Mouse (Mus musculus) thymus, adult 18-20 months (tissue): ENCODE measurements at regions not wholly inside any gene's neighbourhood (a gene's known extent, or its start where the extent isn't known, plus 50 kb on each side); places are given as distances from the start of the nearest gene placed in this dataset.

Experiments
- DNase-seq, 2 experiments: peaks; one replicate each; pipeline ENCODE4 v3.0.0; 2022; ENCODE audit warnings: mixed read lengths in 2 of 2

DNA sequence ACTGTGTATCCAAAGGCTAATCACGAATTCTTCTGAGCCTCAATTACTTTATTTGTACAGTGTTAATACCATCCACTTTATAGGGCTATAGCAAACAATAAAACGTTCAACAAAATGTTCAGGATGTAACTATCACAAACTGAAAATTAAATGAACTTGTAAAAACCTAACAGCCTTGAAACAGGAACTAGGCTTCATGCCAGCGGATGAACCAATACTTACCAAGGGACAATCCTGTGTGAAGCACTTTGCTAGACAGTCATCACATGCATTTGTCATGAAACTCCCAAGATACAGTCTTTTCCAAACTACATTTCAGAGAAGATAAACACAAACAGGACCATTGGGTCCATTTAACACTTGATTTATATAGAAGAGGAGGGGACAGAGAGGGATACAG, 228.9 kb upstream of the Gm12728 start:
- no peak for DNase-seq

DNA sequence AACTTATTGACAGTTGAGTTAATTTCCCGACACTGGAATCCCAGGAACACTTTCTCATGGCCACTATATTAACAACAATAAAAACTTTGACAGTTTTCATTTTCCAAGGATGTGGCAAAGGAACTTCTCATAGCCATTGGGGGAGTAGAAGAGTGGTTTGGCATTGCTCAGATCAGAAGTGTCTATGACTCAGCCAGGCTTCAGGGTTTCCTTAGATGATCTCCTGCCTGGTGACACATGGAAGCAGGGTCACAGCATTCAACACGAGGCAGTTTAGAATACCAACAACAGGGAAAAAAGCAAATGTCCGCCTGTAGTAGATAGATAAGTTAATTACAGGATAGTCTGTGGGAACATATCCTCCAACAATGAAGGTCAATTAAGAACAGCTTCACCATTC, 228.1 kb upstream of the Gm12728 start:
- DNase-seq, result no peak

DNA sequence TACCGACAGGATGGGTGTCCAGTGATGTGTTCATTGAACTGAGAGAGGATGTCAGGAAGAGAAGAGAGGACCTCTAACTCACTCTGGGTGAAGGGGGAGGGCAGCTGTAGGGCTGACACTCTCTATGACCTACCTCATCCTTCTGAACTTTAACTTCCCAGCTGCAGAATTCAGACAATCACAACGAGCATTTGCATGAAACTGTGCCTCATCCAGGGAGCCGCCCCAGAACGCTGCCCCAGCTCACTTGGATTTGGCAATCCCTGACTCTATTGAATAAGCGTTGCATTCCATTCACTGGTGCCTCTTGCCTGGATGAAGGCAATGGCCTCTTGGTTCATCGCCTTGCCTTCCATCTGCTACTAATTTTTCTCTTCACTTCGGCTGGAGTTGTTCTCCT, 223.9 kb upstream of the Gm12728 start:
- no peak for DNase-seq

DNA sequence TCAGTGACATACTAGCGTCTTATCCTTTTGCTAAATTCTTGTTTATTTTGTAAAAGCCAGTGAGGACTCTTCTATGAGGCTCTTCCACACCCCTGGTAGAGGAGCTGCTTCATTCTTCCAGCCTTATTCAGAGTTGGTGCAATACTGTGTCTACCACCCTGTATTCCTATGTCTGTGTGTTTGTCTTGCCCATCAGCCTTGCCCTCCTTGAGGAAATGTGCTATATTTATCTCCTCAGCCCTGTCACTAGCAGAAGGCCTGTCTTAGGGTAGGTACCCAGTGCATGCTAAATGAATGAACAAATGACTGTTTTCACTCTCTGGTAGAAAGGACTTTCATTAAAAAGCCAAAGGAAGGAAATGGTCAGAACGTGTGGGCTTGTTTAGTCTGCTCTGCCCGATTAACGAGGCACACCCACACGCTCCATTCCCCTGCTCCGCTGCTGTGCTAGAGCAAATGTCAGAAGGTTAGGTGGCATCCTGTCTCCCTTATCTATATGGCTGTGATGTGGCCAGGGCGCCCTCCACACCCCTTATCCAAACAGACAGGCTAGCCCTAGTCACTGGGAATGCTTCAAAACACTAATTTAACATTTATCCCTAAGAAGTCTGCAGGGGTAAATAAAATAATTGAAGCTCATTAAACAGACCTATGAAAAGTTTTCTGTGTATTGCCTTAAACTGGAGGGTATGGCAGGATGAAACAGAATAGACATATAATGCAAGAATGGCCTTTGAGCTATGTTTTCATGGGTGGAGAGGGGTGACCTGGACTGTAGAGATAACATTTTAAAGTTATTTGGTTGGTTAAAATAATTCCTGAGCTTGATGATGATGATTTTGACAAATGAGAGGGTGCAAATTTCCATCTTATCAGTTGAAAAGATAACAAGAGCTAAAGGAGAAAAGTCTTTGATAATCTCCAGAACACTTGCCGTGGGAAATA, 222.9 kb upstream of the Gm12728 start:
- DNase-seq, result no peak

DNA sequence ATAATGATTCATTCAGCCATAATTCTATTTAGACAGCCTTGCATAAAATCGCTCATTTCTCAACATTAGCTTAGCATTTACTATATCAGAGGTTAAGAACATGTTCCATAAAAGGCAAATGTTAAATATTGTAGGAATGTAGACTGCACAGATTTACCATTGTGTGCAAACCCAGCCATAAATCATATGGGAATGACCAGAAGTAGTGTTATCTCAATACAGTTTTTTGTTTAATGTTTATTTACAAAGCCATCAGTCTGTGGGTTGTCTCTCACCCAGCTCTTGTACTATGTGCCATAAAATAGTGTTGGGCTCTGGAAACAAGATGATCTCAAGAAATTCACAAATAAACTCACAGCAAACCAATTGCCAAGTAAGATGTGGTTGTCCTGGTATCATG, 220.0 kb upstream of the Gm12728 start:
- DNase-seq, result no peak

DNA sequence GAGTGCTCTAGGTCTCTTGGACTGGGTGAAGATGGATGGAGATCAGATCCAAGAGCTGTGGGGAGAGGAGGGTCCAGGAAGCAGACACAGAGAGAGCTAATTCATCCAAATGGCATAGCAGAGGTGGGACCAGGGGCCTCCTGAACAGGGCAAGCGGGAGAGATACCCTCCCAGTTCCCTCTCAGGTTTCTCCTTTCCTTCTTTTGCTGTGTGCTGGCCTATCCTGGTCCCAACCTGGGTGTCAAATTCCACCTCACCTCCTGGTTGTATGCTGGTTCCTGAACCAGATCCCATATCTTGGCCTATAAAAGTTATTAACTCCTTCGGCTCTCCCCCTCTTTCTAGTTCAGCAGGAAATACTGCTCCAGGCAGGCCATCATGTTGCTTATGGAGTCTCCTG, 214.1 kb upstream of the Gm12728 start:
- DNase-seq, result no peak

DNA sequence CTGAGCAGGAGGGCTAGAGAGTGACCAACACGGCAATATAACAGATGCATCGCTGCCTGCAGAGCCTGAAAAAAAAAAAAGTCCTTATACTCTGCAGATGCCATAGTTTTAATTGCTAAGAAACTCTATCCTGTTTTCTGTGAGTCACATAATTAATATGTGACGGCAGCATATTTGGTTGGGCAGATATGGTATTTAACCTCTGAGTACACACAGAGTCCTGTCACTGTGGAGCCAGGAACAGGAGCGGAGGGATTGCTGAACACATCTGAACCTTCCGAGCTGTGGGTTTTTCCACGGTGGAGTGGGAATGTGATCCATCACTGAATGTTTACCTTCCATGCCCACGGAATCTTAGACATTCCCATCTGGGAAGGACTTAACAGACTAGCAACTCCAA, 208.7 kb upstream of the Gm12728 start:
- DNase-seq, result no peak

DNA sequence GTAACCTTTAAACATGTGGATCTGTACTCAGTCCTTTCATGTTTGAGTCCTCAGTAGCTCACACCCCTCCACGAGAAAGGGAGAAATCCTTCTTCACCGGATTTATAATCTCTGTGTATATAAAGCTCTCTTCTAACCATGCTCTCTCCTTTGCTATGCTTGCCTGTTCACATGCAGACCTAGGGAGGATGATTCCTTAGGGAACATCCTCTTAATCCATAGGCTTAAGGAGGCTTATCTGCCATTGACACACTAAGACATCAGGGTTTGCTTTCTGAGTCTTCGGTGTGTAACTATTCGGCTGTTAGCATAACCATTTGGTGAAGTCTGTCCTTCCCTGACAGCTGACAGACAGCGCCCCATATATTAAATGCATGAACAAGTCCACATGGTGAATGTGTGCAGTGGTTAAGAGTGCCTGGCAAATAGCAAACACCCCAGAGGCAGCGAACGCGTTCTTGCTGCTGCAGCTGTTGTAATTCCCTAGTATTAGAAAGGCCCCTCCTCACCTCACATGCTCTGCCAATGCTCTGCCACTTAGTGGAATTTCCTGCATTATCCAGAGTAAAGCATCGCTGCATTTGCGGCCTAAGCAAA, 205.2 kb upstream of the Gm12728 start:
- DNase-seq, result no peak

DNA sequence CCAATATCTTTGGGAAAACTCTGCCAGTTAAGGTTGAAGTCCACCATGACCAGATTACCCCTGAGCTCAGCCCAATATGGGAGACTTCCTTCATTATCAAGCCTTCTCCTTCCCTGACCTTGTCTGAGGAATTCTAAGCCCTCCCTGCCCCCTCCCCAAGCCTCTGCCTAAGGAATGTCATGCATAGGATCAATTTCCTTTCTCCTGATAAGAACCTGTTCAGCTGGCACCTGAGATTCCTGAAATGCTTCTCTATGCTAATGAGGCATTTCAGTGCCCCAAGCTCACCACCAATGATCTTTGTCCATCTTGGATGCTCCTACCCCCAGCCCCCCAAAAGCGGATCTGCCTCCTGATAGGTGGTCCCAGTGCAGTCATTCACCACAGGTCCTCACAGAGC, 186.0 kb upstream of the Gm12728 start:
- no peak for DNase-seq

DNA sequence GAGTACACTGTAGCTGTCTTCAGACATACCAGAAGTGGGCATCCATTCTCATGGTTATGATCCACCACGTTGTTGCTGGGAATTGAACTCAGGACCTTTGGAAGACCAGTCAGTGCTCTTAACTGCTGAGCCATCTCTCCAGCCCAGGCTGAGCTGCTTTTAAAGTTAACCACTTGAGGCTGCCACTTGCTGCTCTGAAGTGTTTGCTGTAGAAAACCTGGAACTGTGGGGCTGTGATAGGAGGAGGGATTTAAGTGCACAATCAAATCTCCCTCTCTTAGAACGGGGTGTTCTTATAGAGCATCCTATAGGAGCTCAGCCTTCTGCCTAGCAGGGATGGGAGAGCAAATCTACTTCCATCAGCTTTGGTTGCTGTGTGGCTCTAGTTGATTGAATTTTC, 185.1 kb upstream of the Gm12728 start:
- DNase-seq, result no peak

DNA sequence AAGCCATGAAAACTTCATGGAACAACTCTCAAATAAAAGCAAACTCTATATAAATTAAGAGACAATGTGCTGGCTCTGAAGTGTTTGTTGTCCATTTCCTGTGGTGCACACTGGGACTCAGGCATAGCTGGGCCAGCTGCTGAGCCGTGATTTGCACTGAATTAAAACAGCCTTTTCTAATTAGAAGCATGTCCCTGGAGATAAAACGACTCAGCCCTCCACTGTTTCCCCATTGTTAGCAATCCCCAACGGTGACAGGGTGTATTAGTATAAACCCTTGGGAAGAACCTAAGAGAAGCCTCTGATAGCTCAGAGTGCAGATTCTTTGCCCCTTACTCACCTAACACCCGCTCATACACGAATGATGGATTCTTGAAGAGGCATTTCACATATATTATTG, 182.9 kb upstream of the Gm12728 start:
- no peak for DNase-seq

DNA sequence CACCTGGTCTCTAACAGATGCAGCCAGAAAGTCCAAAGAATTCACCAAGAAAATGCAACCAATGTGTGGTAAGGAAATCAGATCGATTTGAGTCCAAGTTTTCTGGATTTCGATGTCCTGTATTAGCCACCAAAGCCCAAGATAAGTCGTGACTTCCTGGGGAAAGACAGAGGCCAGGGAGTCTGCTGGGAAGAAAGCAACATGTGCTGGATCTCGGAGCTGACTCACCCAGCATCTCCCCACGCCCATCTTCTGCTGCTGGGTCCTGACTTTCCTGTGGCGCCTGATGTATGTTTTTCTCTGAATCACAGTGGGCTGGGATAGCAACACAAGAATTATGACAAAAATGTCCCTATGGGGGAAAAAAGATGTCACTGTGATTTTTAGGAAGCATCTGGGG, 178.8 kb upstream of the Gm12728 start:
- no peak for DNase-seq

DNA sequence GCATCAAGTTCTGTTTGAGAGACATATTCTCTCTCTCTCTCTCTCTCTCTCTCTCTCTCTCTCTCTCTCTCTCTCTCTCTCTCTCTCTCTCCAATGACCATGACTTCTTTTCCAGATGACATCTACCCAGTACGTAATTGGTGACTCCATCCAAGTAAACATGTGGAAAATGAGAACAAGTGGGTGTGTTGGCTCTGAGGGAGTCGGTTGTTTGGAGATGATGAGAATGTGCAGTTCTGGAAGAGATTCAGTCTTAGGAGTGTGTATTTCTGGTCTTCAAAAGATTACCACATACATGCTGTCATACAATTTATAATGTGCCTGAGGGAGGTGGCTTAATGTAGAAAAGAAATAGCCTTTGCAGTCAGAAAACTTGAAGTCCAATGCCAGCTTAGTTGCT, 175.3 kb upstream of the Gm12728 start:
- DNase-seq, result no peak

DNA sequence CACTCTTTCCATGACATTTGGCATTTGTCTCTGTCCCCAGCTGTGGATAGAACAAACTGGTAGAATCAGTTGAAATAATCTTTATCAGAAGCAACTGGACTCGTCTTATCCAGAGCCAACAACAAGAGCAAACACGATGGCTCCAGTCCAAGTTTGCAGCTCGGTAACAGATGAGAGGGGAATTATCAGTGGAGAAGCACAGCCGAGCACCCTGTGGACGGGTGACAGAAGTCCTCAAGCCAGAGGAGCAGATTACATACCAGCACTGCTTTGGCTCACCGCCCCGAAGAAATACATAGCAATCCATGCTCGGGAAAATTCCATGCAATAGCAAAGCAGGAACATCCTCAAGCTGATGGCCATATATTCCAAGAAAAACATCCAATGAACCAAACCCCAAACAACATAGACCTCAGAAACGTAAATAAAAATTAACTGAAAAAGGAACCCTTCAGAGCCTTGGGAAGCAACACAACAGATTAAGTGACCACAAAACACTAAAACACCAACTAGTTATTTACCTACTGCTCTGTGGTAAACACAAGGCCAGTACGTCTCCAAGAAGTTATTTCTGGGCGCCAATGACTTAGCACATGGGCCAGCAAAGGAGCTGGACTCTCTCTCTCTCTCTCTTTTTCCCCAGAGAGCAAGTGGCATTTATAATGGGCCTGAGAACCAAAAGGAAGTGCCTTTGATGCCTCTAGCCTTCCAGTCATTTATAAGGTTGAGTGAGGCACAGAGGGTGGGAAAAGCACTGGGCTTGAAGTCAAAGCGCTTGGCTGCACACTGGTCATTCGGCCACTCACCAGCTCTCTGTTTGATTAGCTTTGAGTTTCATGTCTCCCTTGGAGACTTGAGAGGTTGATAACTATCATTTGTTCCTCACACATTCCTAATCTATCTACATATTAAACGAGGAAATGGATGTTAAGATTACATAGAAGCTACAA, 163.0 kb upstream of the Gm12728 start:
- no peak for DNase-seq

DNA sequence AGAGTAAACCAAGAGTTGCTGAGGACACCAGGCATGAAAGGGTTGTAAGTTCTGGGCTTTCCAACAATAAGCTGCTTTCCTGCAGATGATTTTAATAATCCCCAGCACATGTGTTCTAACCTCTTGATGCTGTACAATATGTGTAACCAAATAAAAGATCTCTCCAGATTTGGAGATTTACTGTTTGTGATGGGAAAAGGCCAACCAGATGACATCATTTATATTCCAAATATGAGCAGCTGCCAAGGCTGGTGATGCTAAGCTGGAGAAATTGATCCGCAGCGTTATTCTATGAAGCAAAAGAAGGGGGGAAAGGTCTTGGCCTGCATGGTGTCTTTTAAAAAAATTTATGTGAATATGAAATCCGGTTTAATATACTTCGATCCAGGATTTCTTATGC, 160.1 kb upstream of the Gm12728 start:
- no peak for DNase-seq

DNA sequence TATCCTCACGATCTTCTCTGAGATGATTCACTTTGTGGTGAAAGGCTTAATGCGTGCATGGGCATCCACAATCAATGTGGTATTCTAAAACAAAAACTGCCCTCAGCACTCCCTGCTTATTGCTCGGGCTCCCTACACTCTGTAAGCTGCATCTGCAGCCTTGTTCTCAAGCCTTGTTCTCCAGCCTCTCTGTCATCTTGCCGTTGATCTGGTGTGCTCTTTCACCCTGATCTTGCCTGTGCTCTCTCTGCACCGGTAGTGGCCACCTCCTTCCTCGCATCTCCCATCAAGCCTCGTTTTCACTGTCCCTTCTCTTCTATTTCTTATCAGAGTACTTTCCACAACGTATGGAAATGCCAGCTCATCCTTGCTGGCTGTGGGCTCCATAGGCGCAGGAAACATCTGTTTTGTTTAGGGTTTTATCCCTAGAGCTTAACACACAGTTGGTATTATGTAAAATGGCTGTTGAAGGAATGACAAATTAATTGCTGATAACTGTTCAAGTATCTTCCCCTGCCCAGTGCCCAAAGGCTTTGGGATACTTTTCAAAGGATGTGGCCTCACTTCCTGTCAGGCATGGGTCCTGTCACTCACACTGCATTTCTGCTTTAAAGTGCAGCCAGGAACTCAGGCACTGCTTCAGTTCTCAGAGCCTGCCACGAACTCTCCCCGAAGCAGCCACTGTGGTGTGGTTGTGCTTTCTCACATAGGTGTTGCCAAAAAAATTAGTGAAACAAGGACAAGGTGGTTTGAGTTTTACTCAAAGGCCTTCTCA, 158.9 kb upstream of the Gm12728 start:
- DNase-seq, result no peak

DNA sequence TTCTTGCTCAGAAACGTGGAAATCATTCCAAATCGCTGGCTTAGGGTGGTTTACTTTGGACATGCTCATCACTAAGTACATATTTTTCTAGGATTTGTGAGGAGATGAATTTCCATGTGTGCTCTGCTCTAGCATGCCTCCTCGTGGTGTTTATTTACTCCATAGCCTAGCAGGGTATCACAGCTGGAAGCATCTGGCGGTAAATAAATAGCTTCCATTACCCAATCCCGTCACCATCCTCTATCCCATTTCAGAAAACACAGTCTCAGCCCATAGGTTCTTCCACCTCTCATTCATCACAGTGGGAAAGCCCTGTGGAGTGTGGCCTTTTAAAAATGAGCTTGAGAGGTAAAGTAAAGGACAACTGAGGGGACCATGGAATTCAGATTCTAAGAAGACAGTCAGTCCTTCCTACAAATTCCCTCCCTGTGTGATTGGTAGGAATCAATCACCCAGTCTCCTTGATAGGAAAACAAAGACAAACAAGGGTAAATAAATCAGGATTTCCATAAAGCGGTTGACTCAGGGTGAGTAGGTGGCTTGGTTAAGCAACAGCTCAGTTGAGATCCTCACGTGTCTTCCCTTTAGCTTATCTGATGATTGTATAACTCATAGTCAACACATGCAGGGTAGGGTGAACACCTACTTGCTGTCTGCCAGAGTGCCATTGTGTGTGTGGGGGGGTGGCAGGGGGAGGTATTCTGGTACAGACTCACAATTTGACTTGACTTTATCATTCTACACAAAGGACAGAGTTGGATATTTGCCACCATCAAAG, 156.9 kb upstream of the Gm12728 start:
- DNase-seq, result no peak

DNA sequence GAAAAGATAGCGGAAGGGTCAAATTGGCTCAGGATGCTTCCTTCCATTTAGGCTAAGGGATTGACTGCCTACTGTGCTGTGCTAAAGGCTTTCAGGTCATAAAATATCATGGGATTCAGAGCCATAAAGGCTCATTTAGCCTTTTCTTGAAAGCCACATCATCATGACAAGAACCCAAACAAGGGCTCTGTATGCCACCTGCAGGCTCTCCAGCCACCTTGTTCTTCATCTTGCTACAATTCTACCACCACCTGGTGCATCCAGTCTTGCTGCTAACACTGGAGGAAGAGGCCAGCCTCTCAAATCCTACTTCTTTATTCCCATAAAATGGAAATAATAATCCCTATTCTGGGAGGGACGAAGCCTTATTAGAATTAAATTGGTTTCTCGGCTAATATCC, 155.9 kb upstream of the Gm12728 start:
- DNase-seq, result no peak

DNA sequence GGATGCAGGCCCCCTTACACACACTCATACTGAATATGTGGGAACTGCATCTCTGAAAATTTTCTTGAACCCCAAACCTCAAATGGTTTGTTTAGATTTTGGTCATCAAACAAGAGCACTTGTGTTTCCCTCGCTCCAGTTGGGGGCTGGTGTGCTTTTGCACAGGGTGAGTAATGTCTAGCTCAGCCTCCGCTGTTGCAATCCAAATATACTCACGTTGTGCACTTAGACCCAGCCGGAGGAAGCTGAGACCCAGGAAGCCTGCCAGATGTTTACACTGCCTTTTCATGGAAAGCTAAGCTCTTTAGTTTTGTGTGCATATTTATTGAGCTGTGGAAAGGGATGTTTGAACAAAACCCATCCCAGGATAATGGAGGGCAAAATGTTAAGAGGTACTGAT, 148.9 kb upstream of the Gm12728 start:
- DNase-seq, result no peak

DNA sequence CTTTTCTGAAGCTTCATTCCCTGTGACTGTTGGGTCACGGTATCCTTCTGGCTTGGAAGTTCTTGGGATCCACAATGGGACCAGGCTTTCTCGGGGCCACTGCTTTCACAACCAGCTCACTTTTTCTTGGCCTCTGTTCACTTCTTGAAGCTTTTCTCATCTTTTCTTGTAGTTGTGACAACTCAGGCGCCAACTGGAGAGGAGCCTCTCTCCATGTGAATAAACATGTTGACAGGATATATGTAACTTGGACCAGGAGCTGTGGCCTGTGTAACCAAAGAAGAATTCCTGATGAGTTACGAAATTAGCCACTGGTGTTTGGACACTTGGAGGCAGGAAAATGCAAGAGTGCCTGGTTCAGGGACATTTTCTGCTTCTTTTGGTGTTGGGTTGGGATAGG, 148.1 kb upstream of the Gm12728 start:
- DNase-seq, result no peak

DNA sequence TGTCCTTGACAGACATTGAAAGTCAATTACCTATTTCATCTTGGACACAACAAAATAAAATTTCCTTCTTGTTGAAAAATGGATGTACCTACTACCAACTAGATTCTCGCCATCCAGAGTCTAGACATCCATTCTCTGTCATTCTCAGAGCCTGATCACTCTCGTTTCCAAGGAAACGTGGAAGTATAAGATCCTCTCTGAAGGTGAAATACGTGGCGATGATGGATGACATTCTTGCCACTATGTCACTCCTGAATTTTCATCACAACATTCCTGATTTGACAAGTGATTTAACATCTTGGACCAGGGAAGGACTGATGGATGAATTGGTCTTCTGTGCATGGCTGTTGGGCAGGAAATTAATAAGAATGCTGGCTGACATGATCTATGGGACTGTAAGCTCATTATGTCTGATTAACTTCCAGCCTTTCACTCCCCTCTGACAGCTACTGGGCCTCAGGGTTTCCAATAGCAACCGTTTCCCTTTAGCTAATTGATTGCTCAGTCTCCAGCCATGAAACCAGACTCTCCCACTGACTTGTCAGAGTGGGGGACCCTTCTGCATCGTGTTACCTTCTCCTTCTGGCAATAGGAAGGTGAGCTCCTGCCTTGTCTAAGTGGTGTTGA, 140.7 kb upstream of the Gm12728 start:
- DNase-seq, result no peak
